Mouse (Mus musculus) urinary bladder, postnatal 10 days (tissue): ENCODE results near the gene Gal3st4.

Experiments
- DNase-seq: peaks from one replicate; pipeline ENCODE4 v3.0.0; 2022; ENCODE audit warnings: low spot score

The Gal3st4 gene

DNA sequence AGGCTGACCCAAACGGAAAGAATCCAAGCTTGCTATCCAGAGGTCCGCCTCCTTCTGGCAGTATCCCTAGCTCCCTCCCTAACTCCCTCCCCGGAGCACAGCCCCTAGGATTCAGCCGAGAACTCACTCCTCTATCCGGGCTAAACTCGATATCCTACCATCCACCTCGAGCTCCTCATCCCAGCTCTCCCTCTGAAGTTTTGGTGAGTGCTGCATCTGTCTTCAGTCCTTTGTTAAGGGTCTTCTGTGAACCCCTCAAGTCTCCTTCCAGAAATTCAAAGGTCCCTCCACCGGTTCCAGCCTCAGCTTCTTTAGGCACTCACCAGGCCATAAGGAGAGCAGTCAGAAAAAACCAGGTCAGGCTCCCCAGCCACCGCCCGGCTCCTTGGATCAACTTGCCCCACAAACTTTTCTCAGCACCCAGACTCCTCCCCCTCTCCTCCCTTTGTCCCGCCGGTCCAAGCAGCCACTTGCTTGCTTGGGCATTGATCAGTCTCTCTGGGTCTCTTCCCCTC, at the start of gene Gal3st4:
TSS of gene Gal3st4 (minus strand) at position 432 of the 515 bp plus-strand sequence.
- DNase-seq: no peak

- DNase-seq: no peak
Measured at GRCm38 (mm10) chr5:138312795-138313194, 40.2 kb upstream of the Gal3st4 start.

DNA sequence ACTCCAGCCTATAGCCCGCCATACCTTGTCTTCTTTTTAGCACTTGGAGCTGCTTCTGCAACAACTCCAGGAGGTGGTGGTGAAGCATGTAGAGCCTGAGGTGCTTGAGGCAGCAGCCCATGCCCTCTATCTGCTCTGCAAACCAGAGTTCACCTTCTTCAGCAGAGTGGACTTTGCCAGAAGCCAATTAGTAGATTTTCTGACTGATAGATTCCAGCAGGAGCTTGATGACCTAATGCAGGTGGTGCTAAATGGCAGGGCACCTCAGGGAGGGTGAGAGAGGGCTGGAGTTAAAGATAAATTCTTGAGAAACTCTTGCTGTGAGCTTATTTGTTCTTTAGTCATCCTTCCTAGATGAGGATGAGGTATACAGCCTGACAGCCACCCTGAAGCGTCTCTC, 27.0 kb upstream of the Gal3st4 start:
- DNase-seq: no peak

GRCm38 (mm10) chr5:138294158-138294557, 21.5 kb upstream of the Gal3st4 start:
- no peak for DNase-seq

GRCm38 (mm10) chr5:138291638-138292037, 19.0 kb upstream of the Gal3st4 start:
- DNase-seq: no peak

GRCm38 (mm10) chr5:138287861-138288260, 15.2 kb upstream of the Gal3st4 start:
- DNase-seq: no peak

GRCm38 (mm10) chr5:138283540-138283939, 10.9 kb upstream of the Gal3st4 start:
- DNase-seq: no peak

- no peak for DNase-seq
Measured at GRCm38 (mm10) chr5:138281798-138282197, 9.2 kb upstream of the Gal3st4 start.

GRCm38 (mm10) chr5:138280829-138281228, 8.2 kb upstream of the Gal3st4 start:
- DNase-seq: no peak

DNA sequence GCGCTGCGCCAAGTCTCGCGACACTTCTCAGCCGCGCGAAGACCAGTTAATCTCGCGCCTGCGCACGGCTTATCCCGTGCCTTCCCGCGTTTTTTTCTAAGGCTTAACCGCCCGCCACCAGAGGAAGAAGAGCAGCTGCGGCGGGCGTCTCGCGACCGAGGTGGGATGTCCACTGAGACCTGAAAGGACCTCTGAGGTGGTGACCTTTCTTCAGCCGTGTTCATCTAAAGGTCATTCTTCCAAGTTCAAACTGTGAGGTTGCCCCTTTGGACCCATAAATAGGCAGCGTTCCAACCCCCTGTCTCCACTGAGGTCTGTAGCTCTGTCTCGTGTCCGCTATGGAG, 7.8 kb upstream of the Gal3st4 start:
- DNase-seq: no peak

DNA sequence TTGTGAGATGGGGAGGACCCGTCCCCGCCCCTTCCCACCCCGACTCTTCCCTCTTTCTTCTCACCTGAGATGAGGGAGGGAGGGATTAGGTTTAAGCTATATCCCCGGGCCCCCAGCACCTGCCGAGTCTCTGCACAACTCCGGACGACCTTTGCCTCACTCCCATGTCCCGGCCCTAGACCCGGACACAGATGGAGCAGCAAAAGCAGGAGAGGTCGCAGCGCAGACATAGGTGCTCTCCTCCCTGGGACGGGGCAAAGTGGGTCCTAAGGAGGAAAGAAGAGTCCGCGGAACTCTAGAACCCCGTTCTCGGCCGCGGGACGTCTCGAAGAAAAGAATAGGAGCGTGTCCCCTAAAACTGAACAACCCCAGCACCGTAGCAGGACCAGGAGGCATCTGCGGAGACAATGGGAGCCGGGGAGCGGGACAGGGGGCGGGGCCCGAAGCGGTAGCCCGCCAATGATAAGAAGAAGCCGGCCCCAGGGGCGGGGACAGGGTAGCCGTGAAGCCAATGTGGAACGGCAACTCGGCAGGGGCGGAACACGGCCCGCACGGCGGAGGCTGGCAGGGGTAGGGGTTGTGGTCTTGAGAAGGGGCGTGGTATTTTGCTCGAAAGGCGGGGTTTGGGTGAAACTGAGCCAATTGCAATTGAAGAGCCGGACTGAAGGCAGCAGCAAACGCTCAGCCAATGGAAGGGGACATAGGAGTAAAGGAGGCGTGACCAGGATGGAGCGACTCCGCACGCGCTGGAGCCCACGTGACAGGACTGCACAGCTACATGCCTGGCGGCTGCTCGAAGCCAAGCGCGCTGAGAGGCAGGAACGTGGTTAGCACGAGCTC, 7.2 kb upstream of the Gal3st4 start, which contains the start of the genes Gm43720, Gpc2 and Stag3:
TSS of gene Gm43720 (minus strand) at position 374 of the 840 bp plus-strand sequence.
TSS of gene Gpc2 (minus strand) at position 421 of the 840 bp plus-strand sequence.
TSS of gene Stag3 (plus strand) at position 656 of the 840 bp plus-strand sequence.
- DNase-seq: no peak

DNA sequence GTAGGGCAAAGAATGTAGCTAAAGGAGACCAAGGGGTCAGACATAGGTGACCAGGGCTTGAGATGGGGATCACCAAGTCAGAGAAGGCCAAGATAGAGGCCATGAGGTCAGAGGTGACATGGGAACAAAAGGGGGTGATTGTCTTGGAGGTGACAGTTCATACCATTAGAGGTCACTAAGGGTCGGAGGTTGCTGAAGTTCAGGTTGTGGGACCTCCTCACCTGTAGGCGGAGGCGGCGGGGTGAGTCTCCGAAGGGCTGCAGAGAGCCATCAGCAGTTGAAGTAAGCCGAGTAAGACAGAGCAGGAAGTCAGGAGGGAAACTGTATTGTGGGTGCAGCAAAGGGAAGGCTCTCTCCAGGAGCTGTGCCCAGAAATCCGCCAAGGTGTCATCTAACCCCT, 5.4 kb upstream of the Gal3st4 start:
- DNase-seq: no peak

GRCm38 (mm10) chr5:138275216-138276050, 2.8 kb upstream of the Gal3st4 start:
- no peak for DNase-seq

GRCm38 (mm10) chr5:138274186-138274585, 1.5 kb upstream of the Gal3st4 start:
- DNase-seq: no peak

GRCm38 (mm10) chr5:138271232-138271631, 1.4 kb downstream of the Gal3st4 start:
- no peak for DNase-seq

GRCm38 (mm10) chr5:138268980-138269379, 3.7 kb downstream of the Gal3st4 start:
- DNase-seq: no peak

- DNase-seq: no peak
Measured at GRCm38 (mm10) chr5:138267114-138267513, 5.5 kb downstream of the Gal3st4 start.

GRCm38 (mm10) chr5:138265712-138266111, 6.9 kb downstream of the Gal3st4 start:
- no peak for DNase-seq

DNA sequence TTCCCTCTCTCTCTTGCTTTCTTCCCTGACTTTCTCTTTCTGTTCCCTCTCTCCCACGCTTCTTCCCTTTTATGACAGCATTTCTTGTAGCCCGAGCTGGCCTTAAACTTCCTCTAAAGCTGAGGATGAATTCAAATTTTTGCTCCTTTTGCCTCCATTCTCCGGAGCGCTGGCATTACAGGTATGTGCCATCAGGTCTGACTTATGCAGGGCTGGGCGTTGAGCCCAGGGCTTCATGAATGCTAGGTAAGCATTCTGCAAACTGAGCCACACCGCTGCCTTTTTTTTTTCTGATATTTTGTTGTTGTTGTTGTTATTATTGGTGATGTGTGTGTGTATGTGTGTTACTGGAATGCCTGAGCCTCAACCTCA, 8.4 kb downstream of the Gal3st4 start:
- no peak for DNase-seq

DNA sequence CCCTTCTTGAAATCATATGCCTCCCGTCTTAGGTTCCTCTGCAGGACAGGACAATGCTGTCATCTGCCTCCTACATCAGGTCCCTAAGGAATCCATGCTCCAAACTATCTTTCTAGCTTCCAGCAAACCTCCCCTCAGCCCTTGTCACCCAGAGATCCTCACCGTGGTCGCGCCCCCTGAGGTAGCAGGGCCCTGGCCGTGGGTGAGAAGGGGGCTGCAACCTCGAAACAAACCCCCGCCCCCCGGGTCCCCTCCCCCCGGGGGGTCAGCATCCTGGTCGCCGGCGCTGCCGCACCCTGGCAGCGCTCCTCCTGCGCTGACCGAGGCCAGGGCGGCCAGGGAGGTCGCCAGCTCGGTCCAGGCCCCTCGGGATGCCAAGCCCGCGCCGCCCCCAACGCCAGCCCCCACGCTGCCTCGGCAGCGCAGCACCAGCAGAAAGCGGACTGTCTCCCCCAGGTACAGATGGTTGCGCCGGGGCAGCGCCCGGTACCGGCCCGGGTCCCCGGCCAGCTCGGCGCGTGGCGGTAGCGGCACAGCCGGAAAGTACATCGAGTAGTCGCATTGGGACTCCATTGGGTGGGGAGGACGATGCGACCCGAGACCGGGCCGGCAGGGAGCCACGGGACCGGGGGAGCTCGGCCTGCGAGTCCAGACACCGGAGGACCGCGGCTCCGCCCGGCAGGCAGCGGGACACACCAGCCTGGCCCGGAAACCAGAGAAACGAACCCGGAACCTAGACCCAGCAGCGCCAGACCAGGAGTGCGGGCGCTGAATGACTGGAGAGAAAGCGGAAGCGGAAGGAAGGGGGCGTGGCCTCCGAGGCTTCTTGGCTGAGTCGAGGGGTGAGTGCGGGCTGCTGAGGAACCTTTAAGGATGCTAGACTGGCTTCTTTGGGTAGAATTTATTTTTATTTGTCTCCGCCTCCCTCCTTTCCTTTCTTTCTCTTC, 9.1 kb downstream of the Gal3st4 start, which contains the start of gene BC037034:
TSS of gene BC037034 (minus strand) at position 774 of the 947 bp plus-strand sequence.
- peak; percentile 58 for DNase-seq

DNA sequence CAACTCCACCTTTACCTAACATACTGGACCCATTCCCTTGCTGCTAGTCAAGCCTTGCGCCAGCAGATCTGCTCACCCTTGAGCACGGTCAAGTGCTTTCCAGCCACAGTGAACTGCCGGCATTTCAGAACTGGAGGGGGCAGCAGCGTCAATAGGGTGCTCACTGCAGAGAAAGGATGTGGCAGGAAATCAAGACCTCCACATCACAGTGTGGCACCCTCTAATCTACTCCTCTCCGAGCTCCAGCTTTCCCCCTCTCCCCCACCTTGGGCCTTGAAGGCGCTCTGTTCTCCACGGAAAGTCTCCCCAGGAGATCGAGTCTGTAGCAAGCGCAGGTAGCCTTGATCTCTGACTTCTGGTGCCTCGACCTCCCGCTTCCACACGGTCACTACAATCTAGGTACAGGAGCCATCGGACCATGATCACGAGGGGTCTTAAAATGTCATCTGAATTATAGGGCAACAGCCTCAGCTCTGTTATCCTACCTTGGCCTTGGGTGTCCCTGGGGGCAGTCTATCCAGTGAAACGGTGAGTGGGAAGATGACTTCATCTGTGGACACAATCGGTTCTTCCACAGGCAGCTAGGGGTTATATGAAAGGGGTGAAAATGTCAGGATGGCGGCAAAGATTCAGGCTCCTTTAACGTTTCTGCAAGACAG, 9.9 kb downstream of the Gal3st4 start:
- DNase-seq: no peak
